Mouse (Mus musculus): ENCODE measurements at regions not wholly inside any gene's neighbourhood (a gene's known extent, or its start where the extent isn't known, plus 50 kb on each side); places are given as distances from the start of the nearest gene placed in this dataset.

GRCm38 (mm10) chr17:41153736-41154453 is 219.0 kb upstream of the Cenpq start:
- no peaks in the 10 kb centered on the region for H3K9me3 ChIP-seq (replicated peaks; ENCODE audit: control insufficient read depth, low read length, poor library complexity, severe bottlenecking)
- H3K27me3 ChIP-seq (ENCODE audit: control insufficient read depth, insufficient read depth, low read depth, low read length) = no peaks in the 10 kb centered on the region
- H3K36me3 ChIP-seq (ENCODE audit: control insufficient read depth, insufficient read depth, low read length) = no peaks in the 10 kb centered on the region
- H3K4me2 ChIP-seq (ENCODE audit: low read length) = no peak overlapping the region
- ATAC-seq = peak; percentile 51
- no peak overlapping the region for H3K4me3 ChIP-seq (ENCODE audit: low read depth, low read length)
- 57% methylated on average over 3 of the region's 3 CpGs for WGBS
- H3K4me1 ChIP-seq (ENCODE audit: control insufficient read depth, insufficient read depth, low read length) = no peaks in the 10 kb centered on the region
- no peak overlapping the region for H3K27ac ChIP-seq (ENCODE audit: low read length)
- H3K9ac ChIP-seq (ENCODE audit: low read depth, low read length) = no peak overlapping the region

- no peaks in the 10 kb centered on the region for H3K4me1 ChIP-seq (ENCODE audit: control insufficient read depth, insufficient read depth, low read length)
- H3K4me3 ChIP-seq (ENCODE audit: low read depth, low read length) = no peak overlapping the region
- H3K4me2 ChIP-seq (ENCODE audit: low read length) = no peak overlapping the region
- H3K9ac ChIP-seq (ENCODE audit: low read depth, low read length) = no peak overlapping the region
- WGBS = 59% methylated on average over 2 of the region's 2 CpGs
- H3K27me3 ChIP-seq (ENCODE audit: control insufficient read depth, insufficient read depth, low read depth, low read length) = no peaks in the 10 kb centered on the region
- no peak overlapping the region for H3K27ac ChIP-seq (ENCODE audit: low read length)
- H3K9me3 ChIP-seq (replicated peaks; ENCODE audit: control insufficient read depth, low read length, poor library complexity, severe bottlenecking) = no peaks in the 10 kb centered on the region
- ATAC-seq = no peak
- no peaks in the 10 kb centered on the region for H3K36me3 ChIP-seq (ENCODE audit: control insufficient read depth, insufficient read depth, low read length)
Observed at GRCm38 (mm10) chr17:41152427-41152826, 217.6 kb upstream of the Cenpq start.

- no peaks in the 10 kb centered on the region for H3K36me3 ChIP-seq (ENCODE audit: control insufficient read depth, insufficient read depth, low read length)
- 90% methylated on average over 4 of the region's 4 CpGs for WGBS
Observed at GRCm38 (mm10) chr17:41144523-41144922, 209.7 kb upstream of the Cenpq start.

GRCm38 (mm10) chr17:41125582-41125981 is 190.7 kb upstream of the Cenpq start:
- Histone ChIP-seq H3K4me2 (ENCODE audit: low read length) (no peak overlapping the region), H3K36me3 (ENCODE audit: control insufficient read depth, insufficient read depth, low read length) (no peaks in the 10 kb centered on the region), H3K9ac (ENCODE audit: low read depth, low read length) (no peak overlapping the region), H3K9me3 (replicated peaks; ENCODE audit: control insufficient read depth, low read length, poor library complexity, severe bottlenecking) (no peaks in the 10 kb centered on the region), H3K4me3 (ENCODE audit: low read depth, low read length) (no peak overlapping the region), H3K27ac (ENCODE audit: low read length) (no peak overlapping the region), H3K4me1 (ENCODE audit: control insufficient read depth, insufficient read depth, low read length) (no peaks in the 10 kb centered on the region), H3K27me3 (ENCODE audit: control insufficient read depth, insufficient read depth, low read depth, low read length) (no peaks in the 10 kb centered on the region)
- ATAC-seq = no peak
- 60% methylated on average over 4 of the region's 4 CpGs for WGBS

More at GRCm38 (mm10) chr17:41144523-41144922, 209.7 kb upstream of the Cenpq start:
- ATAC-seq = no peak
- no peaks in the 10 kb centered on the region for H3K27me3 ChIP-seq (ENCODE audit: control insufficient read depth, insufficient read depth, low read depth, low read length)
- H3K4me3 ChIP-seq (ENCODE audit: low read depth, low read length) = no peak overlapping the region
- H3K9me3 ChIP-seq (replicated peaks; ENCODE audit: control insufficient read depth, low read length, poor library complexity, severe bottlenecking) = no peaks in the 10 kb centered on the region
- no peak overlapping the region for H3K9ac ChIP-seq (ENCODE audit: low read depth, low read length)
- no peak overlapping the region for H3K4me2 ChIP-seq (ENCODE audit: low read length)
- no peak overlapping the region for H3K27ac ChIP-seq (ENCODE audit: low read length)
- no peaks in the 10 kb centered on the region for H3K4me1 ChIP-seq (ENCODE audit: control insufficient read depth, insufficient read depth, low read length)

GRCm38 (mm10) chr17:41122939-41123338 is 188.1 kb upstream of the Cenpq start:
- Histone ChIP-seq H3K4me2 (ENCODE audit: low read length) (no peak overlapping the region), H3K9ac (ENCODE audit: low read depth, low read length) (no peak overlapping the region), H3K4me1 (ENCODE audit: control insufficient read depth, insufficient read depth, low read length) (no peaks in the 10 kb centered on the region), H3K9me3 (replicated peaks; ENCODE audit: control insufficient read depth, low read length, poor library complexity, severe bottlenecking) (no peaks in the 10 kb centered on the region), H3K4me3 (ENCODE audit: low read depth, low read length) (no peak overlapping the region), H3K27ac (ENCODE audit: low read length) (no peak overlapping the region), H3K27me3 (ENCODE audit: control insufficient read depth, insufficient read depth, low read depth, low read length) (no peaks in the 10 kb centered on the region), H3K36me3 (ENCODE audit: control insufficient read depth, insufficient read depth, low read length) (no peaks in the 10 kb centered on the region)
- ATAC-seq = no peak

GRCm38 (mm10) chr17:41103980-41104379 is 169.1 kb upstream of the Cenpq start:
- no peak overlapping the region for H3K4me2 ChIP-seq (ENCODE audit: low read length)
- no peak overlapping the region for H3K4me3 ChIP-seq (ENCODE audit: low read depth, low read length)
- H3K9me3 ChIP-seq (replicated peaks; ENCODE audit: control insufficient read depth, low read length, poor library complexity, severe bottlenecking) = no peaks in the 10 kb centered on the region
- no peak overlapping the region for H3K9ac ChIP-seq (ENCODE audit: low read depth, low read length)
- no peaks in the 10 kb centered on the region for H3K27me3 ChIP-seq (ENCODE audit: control insufficient read depth, insufficient read depth, low read depth, low read length)
- no peak overlapping the region for H3K27ac ChIP-seq (ENCODE audit: low read length)
- H3K4me1 ChIP-seq (ENCODE audit: control insufficient read depth, insufficient read depth, low read length) = peaks cover 3% of the 10 kb centered on the region; the same call in 1 of the 2 replicates
- WGBS = 49% methylated on average over 4 of the region's 4 CpGs
- H3K36me3 ChIP-seq (ENCODE audit: control insufficient read depth, insufficient read depth, low read length) = no peaks in the 10 kb centered on the region
- ATAC-seq = no peak

GRCm38 (mm10) chr17:41070874-41071273 is 136.0 kb upstream of the Cenpq start:
- no peaks in the 10 kb centered on the region for H3K27me3 ChIP-seq (ENCODE audit: control insufficient read depth, insufficient read depth, low read depth, low read length)
- no peak overlapping the region for H3K4me3 ChIP-seq (ENCODE audit: low read depth, low read length)
- no peak overlapping the region for H3K9ac ChIP-seq (ENCODE audit: low read depth, low read length)
- no peaks in the 10 kb centered on the region for H3K4me1 ChIP-seq (ENCODE audit: control insufficient read depth, insufficient read depth, low read length)
- H3K27ac ChIP-seq (ENCODE audit: low read length) = no peak overlapping the region
- H3K9me3 ChIP-seq (replicated peaks; ENCODE audit: control insufficient read depth, low read length, poor library complexity, severe bottlenecking) = no peaks in the 10 kb centered on the region
- H3K4me2 ChIP-seq (ENCODE audit: low read length) = no peak overlapping the region
- 28% methylated on average over 2 of the region's 2 CpGs for WGBS
- no peak for ATAC-seq
- H3K36me3 ChIP-seq (ENCODE audit: control insufficient read depth, insufficient read depth, low read length) = no peaks in the 10 kb centered on the region
